Mouse (Mus musculus) ES-E14 (cell line): Measurements from ENCODE around the gene Arl6ip1. TPM values are rescaled to one million over a fixed set of nuclear protein-coding genes. Genes with fewer than 3 reads are reported as not detected.

Experiments
- DNase-seq: peaks from one replicate; pipeline ENCODE4 v3.0.0-alpha.2; 2013; ENCODE audit warnings: low read depth, low spot score
- H3K27ac ChIP-seq: 2 replicates; pipeline ENCODE4 v1.5.1; 2012; ENCODE audit warnings: low read depth, mild to moderate bottlenecking, low read length, moderate library complexity, mixed read lengths; ENCODE audit not compliant: poor library complexity, insufficient read depth, severe bottlenecking
- H3K36me3 ChIP-seq: 2 replicates; pipeline ENCODE4 v1.6.1; 2012; ENCODE audit warnings: mild to moderate bottlenecking, low read length, moderate library complexity, mixed read lengths; ENCODE audit not compliant: control insufficient read depth, poor library complexity, insufficient read depth, severe bottlenecking
- H3K4me1 ChIP-seq, 2 experiments: fragments of 150-350 bp in 1 of 2; sonication (generic) in 1 of 2; 2 replicates each; pipeline ENCODE4 v1.6.1; 2012; ENCODE audit warnings: low read length in 2 of 2, mild to moderate bottlenecking in 1 of 2, mixed read lengths in 1 of 2; ENCODE audit not compliant: control insufficient read depth in 2 of 2, insufficient read depth in 2 of 2, poor library complexity in 1 of 2
- H3K4me3 ChIP-seq, 2 experiments: fragments of 150-350 bp in 1 of 2; sonication (generic) in 1 of 2; 2 replicates each; pipeline ENCODE4 v1.5.1; 2012; ENCODE audit warnings: low read length in 2 of 2, low read depth in 1 of 2, mild to moderate bottlenecking in 1 of 2, mixed read lengths in 1 of 2; ENCODE audit not compliant: insufficient read depth in 1 of 2, poor library complexity in 1 of 2, severe bottlenecking in 1 of 2
- H3K9ac ChIP-seq: 2 replicates; pipeline ENCODE4 v1.6.1; 2012; ENCODE audit warnings: low read depth, mild to moderate bottlenecking, low read length, mixed read lengths; ENCODE audit not compliant: poor library complexity, insufficient read depth, severe bottlenecking
- H3K9me3 ChIP-seq: fragments of 150-350 bp; sonication (generic); 2 replicates; pipeline ENCODE4 v1.6.1; 2012; ENCODE audit warnings: low read depth, mild to moderate bottlenecking, low read length; ENCODE audit not compliant: control insufficient read depth, insufficient read depth
- CHD2 ChIP-seq: IDR thresholded peaks from 2 replicates; pipeline ENCODE4 v1.6.1; 2014; ENCODE audit warnings: mild to moderate bottlenecking, low read depth, low read length, inconsistent platforms
- HCFC1 ChIP-seq: IDR thresholded peaks from 2 replicates; pipeline ENCODE4 v1.6.1; 2012; ENCODE audit warnings: low read length, inconsistent platforms, borderline replicate concordance; ENCODE audit not compliant: insufficient read depth
- MAFK ChIP-seq: IDR thresholded peaks from 2 replicates; pipeline ENCODE4 v1.6.1; 2014; ENCODE audit warnings: mild to moderate bottlenecking, low read depth, low read length, inconsistent platforms; ENCODE audit not compliant: insufficient read depth
- ZC3H11A ChIP-seq: IDR thresholded peaks from 2 replicates; pipeline ENCODE4 v1.6.1; 2012; ENCODE audit warnings: low read depth, mild to moderate bottlenecking, inconsistent platforms, low read length, borderline replicate concordance
- ZNF384 ChIP-seq: IDR thresholded peaks from 2 replicates; pipeline ENCODE4 v1.6.1; 2012; ENCODE audit warnings: low read depth, low read length, inconsistent platforms
- in situ Hi-C, 2 experiments: fragments of 600-800 bp; cut with MboI; formaldehyde crosslinking; loops; one replicate each; pipeline ENCODE4 v1.15.1; 2025; ENCODE audit warnings: low sequenced_read_pairs in 2 of 2, inconsistent platforms in 1 of 2; ENCODE audit not compliant: unreplicated experiment in 2 of 2
- total RNA-seq: library from RNA; depleted of rRNA; stranded (reverse); fragments of 300-350 nt; gene quantifications from 2 replicates; pipeline ENCODE4 v1.2.3, GENCODE M21; 2012

The Arl6ip1 gene
- total RNA-seq, 1 experiment: 609 TPM

- Histone ChIP-seq H3K36me3 (peaks cover 50% of the 10 kb centered on the region), H3K9me3 (no peaks in the 10 kb centered on the region), H3K4me1 (peaks cover 3 to 5% of the 10 kb centered on the region in 2 experiments; a peak in 2 of 4 replicates), H3K27ac (no peak overlapping the region; the same call in 1 of the 2 replicates), H3K4me3 (no peak overlapping the region), H3K9ac (no peak overlapping the region)
- in situ Hi-C loops: no loop called here
- no peak for DNase-seq
- TF ChIP-seq ZNF384 (no peak), ZC3H11A (no peak), HCFC1 (no peak), MAFK (no peak), CHD2 (no peak)
These were observed 10.3 kb downstream of the Arl6ip1 start for GRCm38 (mm10) chr7:118119142-118119541.

GRCm38 (mm10) chr7:118118426-118118825 is 11.0 kb downstream of the Arl6ip1 start:
- H3K9me3 ChIP-seq: no peaks in the 10 kb centered on the region
- H3K36me3 ChIP-seq: peaks cover 53% of the 10 kb centered on the region
- in situ Hi-C loops: no loop called here
- no peak overlapping the region for H3K9ac ChIP-seq
- no peak overlapping the region for H3K27ac ChIP-seq
- TF ChIP-seq CHD2 (no peak), ZNF384 (no peak), HCFC1 (no peak), MAFK (no peak), ZC3H11A (no peak)
- no peak overlapping the region for H3K4me3 ChIP-seq
- no peak for DNase-seq
- peaks cover 3 to 4% of the 10 kb centered on the region in 2 experiments; a peak in 2 of 4 replicates for H3K4me1 ChIP-seq

- in situ Hi-C loops: no loop called here
- no peak overlapping the region for H3K4me3 ChIP-seq
- H3K36me3 ChIP-seq: peaks cover 54% of the 10 kb centered on the region
- TF ChIP-seq MAFK: no peak
- TF ChIP-seq HCFC1: no peak
- no peak for TF ChIP-seq ZC3H11A
- no peak for TF ChIP-seq ZNF384
- no peak for TF ChIP-seq CHD2
- H3K9me3 ChIP-seq: no peaks in the 10 kb centered on the region
- no peak for DNase-seq
- peaks cover 3% of the 10 kb centered on the region in 2 experiments; a peak in 2 of 4 replicates for H3K4me1 ChIP-seq
- H3K27ac ChIP-seq: no peak overlapping the region; the same call in 1 of the 2 replicates
- no peak overlapping the region for H3K9ac ChIP-seq
These were observed 11.8 kb downstream of the Arl6ip1 start for GRCm38 (mm10) chr7:118117539-118118210.

GRCm38 (mm10) chr7:118116787-118117538 is 12.5 kb downstream of the Arl6ip1 start:
- peak overlapping the region in 1 of 2 experiments; percentile 79; a peak in 1 of 4 replicates for H3K4me3 ChIP-seq
- peaks cover 57% of the 10 kb centered on the region for H3K36me3 ChIP-seq
- peak overlapping the region; percentile 91; the same call in 1 of the 2 replicates for H3K9ac ChIP-seq
- in situ Hi-C loops: no loop called here
- H3K4me1 ChIP-seq: peaks cover 3% of the 10 kb centered on the region in 2 experiments; a peak in 2 of 4 replicates
- TF ChIP-seq ZNF384 (peak; percentile 43; the same call in 1 of the 2 replicates), ZC3H11A (no peak)
- no peak for DNase-seq
- no peaks in the 10 kb centered on the region for H3K9me3 ChIP-seq
- H3K27ac ChIP-seq: peak overlapping the region; percentile 26; the same call in 1 of the 2 replicates
